Mouse (Mus musculus) hematopoietic stem cell, adult 5-6 weeks (primary cell): ENCODE results near the gene Bag5. TPM values are rescaled to one million over a fixed set of nuclear protein-coding genes. Genes with fewer than 3 reads are reported as not detected.

ENCODE experiments used
- ATAC-seq, 2 experiments: fragments of 125-278 bp in 1 of 2; replicated peaks in 1 of 2; 2 replicates each; pipeline ENCODE4 v1.8.0; 2016 to 2017; ENCODE audit warnings: inconsistent platforms in 2 of 2, mild to moderate bottlenecking in 2 of 2, moderate number of reproducible peaks in 2 of 2, low read depth in 1 of 2, moderate TSS enrichment in 1 of 2; ENCODE audit not compliant: low FRiP score in 2 of 2, poor library complexity in 2 of 2, severe bottlenecking in 2 of 2, insufficient read depth in 1 of 2, low TSS enrichment in 1 of 2
- total RNA-seq: library from RNA; stranded (forward); fragments of 172-1452, 232-1000 nt; gene quantifications from 2 replicates; pipeline ENCODE4 v1.2.3, GENCODE M21; 2017

Gene Bag5
- total RNA-seq, 1 experiment from 2014 or later, result 51.4 TPM

DNA sequence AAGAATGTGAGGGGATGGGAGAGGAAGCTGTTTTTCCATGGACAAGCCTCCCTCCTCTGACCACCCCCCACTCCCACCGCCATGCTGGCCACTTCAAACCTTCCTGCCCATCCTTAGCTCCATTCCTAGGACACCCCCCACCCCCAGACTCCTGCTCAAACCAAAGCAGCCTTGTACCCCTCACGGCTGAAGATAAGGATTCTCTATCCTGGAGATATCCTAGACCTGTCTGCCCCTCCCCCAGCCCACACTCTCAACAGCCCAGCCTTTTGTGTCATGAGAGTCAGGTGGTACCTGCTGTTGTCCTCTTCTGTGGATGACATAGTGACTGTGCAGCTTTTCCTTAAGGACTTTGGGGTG lies 25.0 kb downstream of the Bag5 start:
- no peak for ATAC-seq

DNA sequence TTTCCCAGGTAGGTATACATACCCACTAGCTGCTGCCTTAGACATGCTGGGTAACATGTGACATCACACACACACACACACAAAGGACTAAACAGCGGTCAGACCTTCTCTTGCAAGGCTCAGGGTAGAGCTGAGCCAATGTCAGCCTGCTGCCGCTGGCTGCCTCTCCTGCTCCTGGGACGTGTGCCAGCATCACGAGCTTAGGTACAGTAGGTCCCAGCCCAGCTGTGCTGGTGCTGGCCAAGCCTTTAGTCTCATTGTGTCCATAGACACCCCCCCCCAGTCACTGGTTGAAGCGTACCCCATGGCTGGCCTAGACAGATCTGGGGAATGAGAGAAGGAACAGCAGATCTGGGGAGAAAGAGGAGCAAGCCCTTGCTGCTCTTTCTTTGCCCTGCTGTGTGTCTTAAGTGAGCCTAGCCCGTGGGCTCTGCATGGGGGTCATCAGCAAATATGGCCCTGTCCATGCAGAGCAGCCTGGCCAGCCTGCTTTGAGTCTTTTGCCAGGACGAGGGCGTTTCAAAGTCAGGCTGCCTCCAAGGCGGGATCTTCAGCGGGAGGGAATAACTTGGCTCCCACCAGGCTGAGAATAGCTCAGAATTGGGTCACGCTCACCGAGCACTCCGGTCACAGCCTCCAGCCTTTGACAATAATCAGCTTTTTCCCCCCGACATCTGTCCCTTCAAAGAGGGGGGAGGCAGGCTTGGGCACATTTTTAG lies 25.5 kb downstream of the Bag5 start:
- ATAC-seq, result no peak

DNA sequence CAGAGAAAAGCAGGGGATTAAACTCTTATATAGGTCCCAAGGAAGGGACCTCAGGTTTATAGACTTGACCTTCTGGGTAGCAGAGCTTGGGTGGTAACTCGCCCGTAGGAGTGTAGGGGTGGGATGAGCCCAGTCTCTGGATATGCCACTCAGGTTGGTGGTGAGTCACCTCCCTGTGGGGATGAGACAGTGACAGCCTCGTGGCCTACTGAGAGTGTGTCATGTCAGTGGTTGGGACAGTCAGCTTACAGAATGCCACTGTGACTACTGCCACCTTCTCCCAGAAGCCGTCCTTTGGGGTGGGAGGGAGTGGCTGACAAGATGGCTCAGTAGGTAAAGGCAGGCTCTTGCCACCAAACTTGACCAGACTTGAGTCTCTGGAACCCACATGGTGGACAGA lies 26.7 kb downstream of the Bag5 start:
- no peak for ATAC-seq

DNA sequence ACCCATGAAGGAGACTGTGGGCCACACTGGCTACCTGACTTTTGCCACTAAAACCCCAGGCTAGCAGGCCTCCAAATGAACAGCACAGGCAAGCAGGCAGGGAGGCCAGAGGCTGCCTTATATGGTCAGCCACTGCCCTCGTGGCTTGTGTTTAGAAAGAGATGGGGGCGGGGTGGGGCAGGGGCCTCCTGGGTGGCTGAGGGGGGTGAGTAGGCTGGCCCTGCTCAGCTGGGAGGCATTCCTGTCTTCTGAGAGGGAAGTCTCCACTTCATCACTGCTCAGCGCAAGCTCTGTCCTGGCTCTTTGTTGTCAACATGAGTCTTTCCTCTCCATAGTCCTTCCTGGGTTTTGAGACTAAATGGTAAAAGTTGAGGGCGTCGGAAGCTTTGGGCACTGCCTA lies 30.3 kb downstream of the Bag5 start:
- no peak for ATAC-seq

DNA sequence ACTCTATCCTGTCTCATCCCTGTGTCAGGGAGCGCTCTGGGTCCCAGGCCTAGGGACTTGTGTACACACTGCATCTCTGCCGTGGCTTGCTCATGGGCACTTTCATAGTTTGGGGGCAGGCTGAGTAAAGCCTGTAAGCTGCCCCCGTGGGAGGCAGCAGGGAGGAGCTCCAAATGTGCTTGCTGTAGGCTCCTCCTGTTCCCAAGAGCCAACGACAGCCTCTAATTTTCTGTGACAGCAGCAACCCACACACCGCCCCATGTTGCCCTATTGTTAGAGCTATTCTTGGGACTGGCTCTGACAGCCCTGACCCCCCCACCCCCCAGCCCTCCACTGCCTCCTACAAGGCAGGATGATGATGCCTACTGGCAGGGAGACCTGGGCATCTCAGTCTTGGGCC lies 31.1 kb downstream of the Bag5 start:
- ATAC-seq, result no peak

DNA sequence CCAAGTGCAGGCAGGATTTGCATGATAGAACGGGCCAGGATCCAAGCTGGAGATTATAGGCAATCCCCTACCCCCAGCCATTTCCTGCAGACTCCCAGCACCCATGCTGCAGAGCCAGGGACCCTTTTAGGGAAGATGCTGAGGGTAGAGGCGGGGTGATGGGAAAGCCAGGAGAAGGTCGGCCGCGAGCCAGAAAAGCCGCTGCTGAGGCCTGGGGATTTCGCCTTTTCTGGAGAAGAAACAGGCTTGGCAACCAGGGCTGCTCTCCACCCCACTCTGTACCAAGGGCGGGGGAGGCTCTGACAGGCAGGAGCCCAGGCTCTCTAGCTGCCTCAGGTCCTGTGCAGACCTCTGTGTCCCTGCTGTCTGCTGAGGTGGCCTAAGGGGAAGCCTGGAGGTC lies 31.8 kb downstream of the Bag5 start:
- no peak for ATAC-seq

DNA sequence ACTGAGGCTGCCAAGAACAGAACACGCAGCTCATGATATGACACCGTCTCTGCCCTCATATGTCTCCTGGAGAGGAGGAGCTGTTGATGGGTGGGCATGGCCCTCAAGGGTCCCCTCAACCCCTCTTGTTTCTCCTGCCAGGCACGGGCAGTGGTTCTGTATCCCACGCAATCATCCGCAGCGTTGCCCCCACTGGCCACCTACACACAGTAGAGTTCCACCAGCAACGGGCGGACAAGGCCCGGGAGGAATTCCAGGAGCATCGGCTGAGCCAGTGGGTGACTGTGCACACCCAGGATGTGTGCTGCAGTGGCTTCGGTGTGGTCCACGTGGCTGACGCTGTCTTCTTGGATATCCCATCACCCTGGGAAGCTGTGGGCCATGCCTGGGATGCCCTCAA lies 32.4 kb downstream of the Bag5 start:
- ATAC-seq, result no peak

DNA sequence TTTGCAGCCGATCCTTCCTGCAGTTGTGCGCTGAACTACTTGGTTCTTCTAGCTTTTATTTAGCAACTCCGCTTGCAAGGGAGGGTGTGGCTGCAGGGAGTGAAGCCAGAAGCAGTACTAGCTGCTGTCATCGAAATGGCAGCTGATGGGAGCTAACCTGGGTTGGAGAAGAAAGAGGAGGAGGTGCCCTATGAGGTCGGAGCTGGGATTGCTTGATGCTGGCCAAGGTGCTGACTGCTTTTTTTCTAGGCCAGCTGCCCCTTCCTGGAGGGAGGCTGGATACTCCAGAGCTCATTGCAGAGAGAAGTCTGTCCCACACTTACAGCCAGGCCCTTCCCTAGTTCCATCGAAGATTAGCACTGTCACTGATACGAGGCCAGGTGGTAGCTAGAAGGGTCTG lies 34.1 kb downstream of the Bag5 start:
- ATAC-seq, result no peak

DNA sequence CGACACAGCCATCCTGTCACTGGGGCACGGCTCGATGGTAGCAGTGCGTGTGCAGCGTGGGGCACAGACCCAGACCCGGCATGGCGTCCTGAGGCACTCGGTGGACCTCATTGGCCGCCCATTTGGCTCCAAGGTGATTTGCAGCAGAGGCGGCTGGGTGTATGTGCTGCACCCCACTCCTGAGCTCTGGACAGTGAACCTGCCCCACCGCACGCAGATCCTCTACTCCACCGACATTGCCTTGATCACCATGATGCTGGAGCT lies 34.5 kb downstream of the Bag5 start:
- no peak for ATAC-seq

DNA sequence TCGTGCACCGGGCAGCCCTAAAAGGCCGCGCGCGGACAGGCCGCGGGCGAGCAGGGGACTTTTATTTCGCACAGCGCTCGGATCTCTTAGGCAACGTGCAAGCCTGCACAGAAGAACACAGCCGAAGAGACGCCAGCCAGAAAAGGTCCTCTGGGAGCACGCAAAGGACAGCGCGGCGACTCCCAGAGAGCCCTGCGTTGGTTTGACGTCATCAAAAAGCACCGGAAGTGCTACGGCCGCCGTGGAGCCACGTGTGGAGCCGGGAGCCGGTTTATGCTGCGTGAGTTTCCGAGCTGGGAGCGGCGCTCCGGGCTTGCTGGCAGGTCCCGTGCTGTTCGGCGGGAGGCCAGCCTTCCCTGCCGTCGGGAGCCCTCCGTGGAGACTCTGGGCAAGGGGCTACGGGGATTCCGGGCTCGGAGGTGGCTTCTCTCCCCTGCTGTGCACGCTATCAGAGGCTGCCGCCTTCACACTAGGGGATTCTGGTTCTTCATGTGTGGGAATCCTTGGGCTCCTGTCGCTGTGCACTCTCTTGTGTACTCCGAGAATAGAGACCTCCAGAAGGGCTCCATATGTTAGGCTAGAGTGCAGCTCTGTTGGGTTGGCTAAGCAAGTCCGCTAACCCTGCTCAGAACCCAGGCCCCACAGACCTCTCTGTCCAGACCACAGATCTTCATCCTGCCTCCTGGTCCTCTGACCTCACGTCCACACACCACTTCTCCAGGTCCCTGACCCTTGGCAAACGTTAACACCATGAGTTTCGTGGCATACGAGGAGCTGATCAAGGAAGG lies 35.0 kb downstream of the Bag5 start, which contains the start of gene Trmt61a:
Trmt61a (plus strand) TSS at position 224 of the 788 bp plus-strand sequence.
- peak; percentile 65 to 77 for ATAC-seq

DNA sequence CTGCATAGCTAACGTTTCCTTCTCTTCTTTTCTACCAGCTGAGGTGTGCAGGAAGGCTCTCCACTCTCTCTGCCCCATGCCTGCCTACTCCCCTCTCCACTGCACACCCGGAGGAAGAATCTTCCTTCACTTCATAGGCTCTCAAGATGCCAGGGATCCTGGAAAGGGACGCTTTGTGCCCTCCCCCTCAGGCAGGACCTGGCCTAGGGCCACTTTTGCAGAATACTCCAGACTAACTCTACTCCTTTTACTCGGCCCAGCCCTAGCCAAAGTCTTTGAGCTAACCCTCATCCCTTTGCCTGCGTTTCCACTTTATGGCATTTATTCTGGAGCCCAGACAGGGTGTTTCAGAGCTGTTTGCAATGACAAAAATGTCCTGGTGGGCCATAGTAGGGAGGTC lies 35.6 kb downstream of the Bag5 start:
- ATAC-seq, result no peak; a peak in 1 of 4 replicates

DNA sequence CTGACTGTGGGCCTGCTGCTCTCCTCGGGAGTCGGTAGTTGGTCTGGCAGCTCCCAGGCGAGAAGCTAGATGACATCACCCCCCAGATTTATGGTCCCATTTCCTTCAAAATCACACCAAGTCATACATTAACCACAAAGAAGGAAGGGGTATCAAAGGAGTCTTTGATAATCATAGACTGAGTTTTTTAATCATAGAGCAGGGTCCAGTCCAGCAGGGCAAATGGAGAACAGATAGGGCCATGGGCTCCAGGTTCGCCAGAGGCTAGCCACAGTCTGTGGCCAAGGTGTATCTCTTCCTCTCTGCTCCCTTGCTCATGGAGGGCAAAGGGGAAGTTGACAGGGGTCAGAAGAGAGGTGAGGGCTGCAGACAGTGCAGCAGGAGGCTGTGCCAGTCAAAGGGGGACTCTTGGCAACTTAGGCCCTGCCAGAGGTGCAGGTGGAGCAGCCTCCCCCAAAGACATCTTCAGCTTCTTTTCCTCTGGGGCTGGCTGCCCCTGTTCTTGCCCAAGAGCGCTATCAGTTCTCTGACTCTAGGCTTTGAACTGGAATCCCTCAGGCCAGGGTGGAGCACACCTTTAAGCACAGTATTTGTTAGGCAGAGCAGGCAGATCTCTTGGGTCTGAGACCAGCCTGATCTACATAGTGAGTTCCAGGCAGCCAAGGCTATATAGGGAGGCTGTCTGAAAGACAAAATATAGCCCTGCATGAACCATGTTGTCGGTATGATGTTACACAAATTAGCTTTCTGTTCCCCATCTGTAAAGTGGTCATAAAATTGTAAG lies 37.1 kb downstream of the Bag5 start:
- ATAC-seq, result no peak

DNA sequence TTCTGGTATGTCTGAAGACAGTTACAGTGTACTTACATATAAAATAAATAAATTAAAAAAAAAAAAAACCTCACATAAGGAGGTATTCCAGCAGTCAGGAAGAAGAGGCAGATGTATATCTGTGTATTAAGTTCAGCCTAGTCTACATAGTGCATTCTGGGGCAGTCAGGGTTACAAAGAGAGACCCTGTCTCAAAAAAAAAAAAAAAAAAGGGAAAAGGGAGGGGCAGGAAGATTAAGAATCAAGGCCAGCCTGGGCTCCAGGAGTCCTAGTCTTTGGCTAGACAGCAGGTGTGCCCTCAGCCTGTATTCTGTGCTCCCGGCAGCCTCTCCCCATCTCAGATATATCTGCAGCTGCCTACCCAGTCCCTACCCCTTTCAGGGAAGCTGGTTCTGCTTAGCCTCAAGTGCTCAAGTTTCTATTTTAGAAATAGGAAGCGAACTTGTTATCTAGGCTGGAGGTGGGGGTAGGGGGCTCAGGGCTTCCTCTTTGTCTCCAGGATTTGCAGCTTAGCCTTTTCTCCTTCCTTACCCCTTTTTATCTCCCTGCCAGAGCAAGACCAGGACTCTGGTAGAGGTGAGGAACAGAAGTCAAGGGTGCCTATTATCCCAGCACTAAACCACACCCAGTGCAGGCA lies 38.1 kb downstream of the Bag5 start:
- peak in 1 of 2 experiments; percentile 30; a peak in 1 of 4 replicates for ATAC-seq

DNA sequence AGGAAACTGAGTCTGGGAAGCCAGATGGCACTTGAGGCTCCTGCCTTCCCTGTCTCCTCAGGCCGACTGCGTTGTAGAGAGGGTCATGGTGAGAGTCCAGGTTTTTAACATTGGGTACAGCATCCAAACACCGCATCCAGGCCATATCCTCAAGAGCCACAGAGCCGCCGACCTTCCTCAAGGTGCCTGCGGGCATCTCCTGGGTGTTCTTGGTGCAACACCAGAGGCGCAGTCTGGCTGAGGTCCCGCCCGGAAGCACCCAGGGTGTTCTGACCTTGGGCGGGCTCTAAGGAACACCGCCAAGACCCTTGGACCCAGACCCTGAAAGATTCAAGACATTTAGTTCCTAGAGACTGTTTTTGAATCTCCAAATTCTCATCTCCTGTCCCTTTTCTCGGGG lies 40.5 kb downstream of the Bag5 start:
- ATAC-seq, result no peak

DNA sequence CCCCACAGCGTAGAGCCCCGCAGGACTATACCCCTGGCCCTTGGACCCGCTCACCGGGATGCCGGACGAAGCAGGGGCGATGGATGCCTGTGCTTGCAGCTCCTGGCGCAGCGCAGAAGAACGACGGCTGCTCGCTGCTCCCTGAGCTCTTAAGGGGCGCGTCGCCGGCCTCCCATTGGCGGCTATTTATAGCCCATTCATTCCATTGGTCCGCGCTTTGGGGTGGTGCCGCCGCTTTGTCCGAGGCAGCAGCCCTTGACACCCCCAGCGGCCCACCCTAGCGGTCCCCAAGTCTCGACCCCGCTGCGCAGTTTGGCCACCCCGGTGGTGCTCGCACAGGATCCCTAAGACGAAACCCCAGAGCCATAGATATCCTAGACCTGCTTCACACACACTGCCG lies 40.9 kb downstream of the Bag5 start, which contains the start of gene Ckb:
Ckb (minus strand) TSS at position 163 of the 400 bp plus-strand sequence.
- ATAC-seq, result no peak

DNA sequence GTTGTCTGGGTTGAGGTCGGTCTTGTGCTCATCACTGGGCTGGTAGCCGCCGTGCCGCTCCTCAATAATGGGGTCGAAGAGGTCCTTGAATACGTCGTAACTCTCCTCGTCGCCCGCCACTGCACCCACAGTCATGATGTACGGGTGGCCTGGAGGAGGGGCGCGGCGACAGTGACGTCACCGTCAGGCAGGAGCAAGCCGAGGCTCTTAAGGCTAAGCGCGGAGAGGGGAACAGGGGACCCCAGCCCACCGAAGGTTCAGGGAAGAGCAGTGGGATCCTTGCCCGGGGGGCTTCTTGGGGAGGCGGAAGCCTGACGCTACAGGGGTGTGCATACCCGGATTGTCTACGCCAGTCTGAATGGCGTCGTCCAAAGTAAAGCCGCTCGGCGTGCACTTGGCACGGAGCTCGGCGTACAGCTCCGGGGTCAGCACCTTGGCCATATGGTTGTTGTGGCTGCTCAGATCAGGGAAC lies 41.6 kb downstream of the Bag5 start:
- ATAC-seq, result no peak

DNA sequence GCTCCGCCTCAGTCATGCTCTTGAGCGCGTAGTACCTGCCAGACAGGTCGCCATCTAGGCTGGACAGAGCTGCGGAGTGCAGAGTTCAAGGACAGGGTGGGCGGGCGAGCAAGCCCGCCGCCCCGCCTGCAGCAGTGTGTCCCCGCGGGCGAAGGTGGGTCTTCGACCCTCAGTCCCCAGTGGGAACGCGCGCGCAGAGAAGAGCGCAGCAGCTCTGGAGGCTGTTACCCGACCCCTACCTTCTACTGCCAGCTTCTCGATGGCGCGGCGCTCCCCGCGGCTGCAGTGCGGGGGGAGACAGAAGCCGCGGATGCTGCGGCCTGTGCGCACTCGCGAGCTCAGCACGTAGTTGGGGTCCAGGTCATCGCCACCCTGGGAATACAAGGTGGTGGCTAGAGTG lies 42.1 kb downstream of the Bag5 start:
- no peak for ATAC-seq
